Mouse (Mus musculus): ENCODE results near the gene Mettl21a. TPM values are rescaled to one million over a fixed set of nuclear protein-coding genes. Genes with fewer than 3 reads are reported as not detected.
"Not testable (repeated sequence)": the region's sequence is repeated elsewhere in the genome, so short reads cannot be mapped to it uniquely, and the experiment has no call there.

The Mettl21a gene
- total and polyA plus RNA-seq, 2 experiments = 7.0 to 9.1 TPM

DNA sequence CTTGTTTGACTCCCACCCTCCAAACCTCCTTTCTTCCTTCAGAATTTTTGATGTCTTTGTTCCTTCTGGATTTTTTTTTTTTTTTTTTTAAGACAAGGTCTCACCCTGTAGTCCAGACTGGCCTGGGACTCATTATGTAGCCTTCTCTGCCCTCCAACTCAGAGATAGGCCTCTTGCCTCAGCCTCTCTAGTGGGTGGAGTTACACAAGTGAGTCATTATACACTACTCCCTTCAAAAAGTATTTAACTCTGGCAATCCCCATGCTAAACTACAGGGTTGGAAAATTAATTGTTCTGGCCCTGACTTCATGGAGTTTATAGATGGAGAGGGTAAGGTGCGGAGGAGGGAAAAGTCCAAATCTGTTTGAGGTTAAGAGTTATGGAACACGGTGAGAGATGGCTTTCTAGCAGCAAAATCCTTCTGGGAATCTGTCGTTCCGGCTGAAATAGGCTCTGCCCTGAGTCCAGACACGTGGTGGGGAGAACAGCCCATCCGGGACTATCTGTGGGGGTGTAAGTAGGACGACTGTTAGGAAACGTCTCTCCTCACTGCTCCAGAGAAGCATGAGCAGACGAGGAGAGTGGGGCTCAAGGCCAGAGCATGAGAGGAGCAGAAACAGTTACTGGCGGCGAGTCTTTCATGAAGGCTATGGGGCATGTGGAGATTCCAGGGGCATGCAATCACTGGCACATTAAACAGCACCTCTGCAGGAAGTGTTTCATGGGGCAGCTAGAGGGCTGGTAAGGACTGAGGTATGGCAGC is 32.5 kb upstream of the Mettl21a start:
- no peak overlapping the region for H3K9ac ChIP-seq (ENCODE audit: low read depth, low read length)
- no peaks in the 10 kb centered on the region for H3K36me3 ChIP-seq (ENCODE audit: control insufficient read depth, insufficient read depth, low read length)
- H3K4me3 ChIP-seq (ENCODE audit: insufficient read depth, low read depth, low read length) = no peak overlapping the region
- TF ChIP-seq POLR2A (IDR thresholded peaks at IDR 0.05; ENCODE audit: extremely low read depth, insufficient read depth, low read length) (no peak), CTCF (IDR thresholded peaks at IDR 0.05; ENCODE audit: low read depth, low read length) (no peak)
- H3K4me1 ChIP-seq (ENCODE audit: control insufficient read depth, insufficient read depth, low read length) = no peaks in the 10 kb centered on the region
- no peak for DNase-seq (ENCODE audit: extremely low read depth, low read depth, low spot score)
- H3K27ac ChIP-seq (replicated peaks; ENCODE audit: insufficient read depth, low read depth, low read length) = no peak overlapping the region
- 79% methylated on average over 11 of the region's 11 CpGs for WGBS
- H3K79me2 ChIP-seq (ENCODE audit: control insufficient read depth, insufficient read depth, low read length) = no peaks in the 10 kb centered on the region
- no peaks in the 10 kb centered on the region for H3K27me3 ChIP-seq (ENCODE audit: control insufficient read depth, insufficient read depth, low read length)

DNA sequence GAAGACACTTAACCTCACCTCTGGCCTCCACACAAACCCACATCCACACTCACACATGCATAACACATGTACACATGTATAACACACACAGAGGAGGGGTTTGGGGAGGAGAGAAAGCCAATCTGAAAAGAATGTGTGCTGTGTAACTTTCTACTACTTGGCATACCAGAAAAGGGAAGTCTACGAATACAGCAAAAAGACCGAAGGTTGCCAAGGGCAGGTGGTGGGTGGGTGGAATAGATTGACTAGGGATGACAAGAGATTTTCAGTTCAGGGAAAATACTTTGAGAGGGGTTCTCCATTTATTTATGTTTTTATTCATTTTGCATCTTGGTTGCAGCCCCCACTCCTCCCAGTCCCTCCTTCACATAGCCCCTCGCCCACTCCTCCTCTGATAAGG is 27.5 kb upstream of the Mettl21a start:
- H3K36me3 ChIP-seq (ENCODE audit: control insufficient read depth, insufficient read depth, low read length) = no peaks in the 10 kb centered on the region
- WGBS = 95% methylated on average over 3 of the region's 3 CpGs

DNA sequence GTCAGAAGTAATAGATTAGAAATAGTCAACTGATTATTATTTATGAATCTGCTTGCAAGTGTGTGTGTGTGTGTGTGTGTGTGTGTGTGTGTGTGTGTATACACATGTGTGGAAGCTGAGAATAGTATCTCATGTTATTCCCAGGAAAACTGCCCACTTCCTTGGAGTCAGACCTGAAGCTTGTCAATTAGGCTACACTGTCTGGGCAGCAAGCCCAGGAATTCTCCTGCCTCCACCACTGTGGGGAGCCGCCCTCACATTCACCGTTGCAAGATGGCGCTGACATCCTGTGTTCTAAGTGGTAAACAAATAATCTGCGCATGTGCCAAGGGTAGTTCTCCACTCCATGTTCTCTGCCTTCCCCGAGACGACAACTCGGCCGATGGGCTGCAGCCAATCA is 25.5 kb upstream of the Mettl21a start:
- WGBS = 98% methylated on average over 8 of the region's 8 CpGs
- not testable (repeated sequence) for H3K4me3 ChIP-seq (ENCODE audit: insufficient read depth, low read depth, low read length); H3K4me1 ChIP-seq (ENCODE audit: control insufficient read depth, insufficient read depth, low read length); H3K79me2 ChIP-seq (ENCODE audit: control insufficient read depth, insufficient read depth, low read length); H3K36me3 ChIP-seq (ENCODE audit: control insufficient read depth, insufficient read depth, low read length); H3K9ac ChIP-seq (ENCODE audit: low read depth, low read length); DNase-seq (ENCODE audit: extremely low read depth, low read depth, low spot score); H3K27ac ChIP-seq (replicated peaks; ENCODE audit: insufficient read depth, low read depth, low read length); H3K27me3 ChIP-seq (ENCODE audit: control insufficient read depth, insufficient read depth, low read length)

More for the DNA sequence above, 27.5 kb upstream of the Mettl21a start:
- Histone ChIP-seq H3K4me3 (ENCODE audit: insufficient read depth, low read depth, low read length) (no peak overlapping the region), H3K27ac (replicated peaks; ENCODE audit: insufficient read depth, low read depth, low read length) (no peak overlapping the region), H3K4me1 (ENCODE audit: control insufficient read depth, insufficient read depth, low read length) (no peaks in the 10 kb centered on the region), H3K9ac (ENCODE audit: low read depth, low read length) (no peak overlapping the region), H3K27me3 (ENCODE audit: control insufficient read depth, insufficient read depth, low read length) (no peaks in the 10 kb centered on the region), H3K79me2 (ENCODE audit: control insufficient read depth, insufficient read depth, low read length) (no peaks in the 10 kb centered on the region)
- TF ChIP-seq CTCF (IDR thresholded peaks at IDR 0.05; ENCODE audit: low read depth, low read length) = no peak
- TF ChIP-seq POLR2A (IDR thresholded peaks at IDR 0.05; ENCODE audit: extremely low read depth, insufficient read depth, low read length) = no peak
- DNase-seq (ENCODE audit: extremely low read depth, low read depth, low spot score) = no peak

DNA sequence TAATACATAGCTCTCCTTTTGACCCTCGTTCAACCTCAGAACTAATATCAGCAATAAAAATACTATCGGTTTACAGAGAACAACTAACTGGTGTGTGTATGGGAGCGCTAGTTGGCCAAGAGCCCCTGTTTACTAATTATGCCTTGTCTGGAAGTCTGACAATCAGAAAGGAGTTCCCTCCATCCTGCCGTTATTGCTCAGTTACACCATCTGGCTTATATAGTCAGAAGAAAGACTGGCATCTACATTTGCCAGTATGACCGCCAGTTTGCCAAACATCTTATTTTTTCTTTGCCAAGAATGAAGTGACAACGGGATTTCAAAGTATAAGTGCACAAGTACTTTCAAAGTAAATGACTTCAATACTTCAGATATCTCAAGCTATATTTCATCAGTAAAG is 24.0 kb upstream of the Mettl21a start:
- no peaks in the 10 kb centered on the region for H3K4me1 ChIP-seq (ENCODE audit: control insufficient read depth, insufficient read depth, low read length)
- no peak overlapping the region for H3K4me3 ChIP-seq (ENCODE audit: insufficient read depth, low read depth, low read length)
- no peak overlapping the region for H3K27ac ChIP-seq (replicated peaks; ENCODE audit: insufficient read depth, low read depth, low read length)
- no peaks in the 10 kb centered on the region for H3K79me2 ChIP-seq (ENCODE audit: control insufficient read depth, insufficient read depth, low read length)
- H3K9ac ChIP-seq (ENCODE audit: low read depth, low read length) = no peak overlapping the region
- DNase-seq (ENCODE audit: extremely low read depth, low read depth, low spot score) = no peak
- H3K27me3 ChIP-seq (ENCODE audit: control insufficient read depth, insufficient read depth, low read length) = no peaks in the 10 kb centered on the region
- TF ChIP-seq CTCF (IDR thresholded peaks at IDR 0.05; ENCODE audit: low read depth, low read length) (no peak), POLR2A (IDR thresholded peaks at IDR 0.05; ENCODE audit: extremely low read depth, insufficient read depth, low read length) (no peak)
- H3K36me3 ChIP-seq (ENCODE audit: control insufficient read depth, insufficient read depth, low read length) = no peaks in the 10 kb centered on the region
- 92% methylated on average over 6 of the region's 6 CpGs for WGBS

DNA sequence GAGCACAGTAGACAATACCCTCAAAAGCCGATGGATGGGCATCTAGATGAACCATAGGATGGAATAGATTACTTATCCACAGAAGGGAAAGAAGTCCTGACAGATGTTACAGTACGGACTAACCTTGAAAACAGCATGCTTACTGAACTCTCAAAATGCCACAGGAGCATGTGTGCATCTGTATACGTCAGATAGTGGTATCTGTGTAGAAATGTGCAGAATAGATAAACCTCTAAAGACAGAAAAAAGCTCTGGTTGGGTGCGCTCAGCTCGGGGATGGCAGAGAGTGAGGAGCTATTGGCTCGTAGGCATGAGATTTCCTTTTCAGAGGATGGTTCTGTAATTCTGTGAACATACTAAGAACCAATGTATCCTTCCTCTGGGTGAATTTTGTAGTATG is 22.2 kb upstream of the Mettl21a start:
- H3K79me2 ChIP-seq (ENCODE audit: control insufficient read depth, insufficient read depth, low read length) = no peaks in the 10 kb centered on the region
- WGBS = 86% methylated on average over 6 of the region's 6 CpGs
- no peaks in the 10 kb centered on the region for H3K27me3 ChIP-seq (ENCODE audit: control insufficient read depth, insufficient read depth, low read length)
- no peak overlapping the region for H3K9ac ChIP-seq (ENCODE audit: low read depth, low read length)
- H3K27ac ChIP-seq (replicated peaks; ENCODE audit: insufficient read depth, low read depth, low read length) = no peak overlapping the region
- no peak for DNase-seq (ENCODE audit: extremely low read depth, low read depth, low spot score)
- no peak overlapping the region for H3K4me3 ChIP-seq (ENCODE audit: insufficient read depth, low read depth, low read length)
- no peaks in the 10 kb centered on the region for H3K4me1 ChIP-seq (ENCODE audit: control insufficient read depth, insufficient read depth, low read length)
- TF ChIP-seq CTCF (IDR thresholded peaks at IDR 0.05; ENCODE audit: low read depth, low read length) = no peak
- TF ChIP-seq POLR2A (IDR thresholded peaks at IDR 0.05; ENCODE audit: extremely low read depth, insufficient read depth, low read length) = no peak
- no peaks in the 10 kb centered on the region for H3K36me3 ChIP-seq (ENCODE audit: control insufficient read depth, insufficient read depth, low read length)

DNA sequence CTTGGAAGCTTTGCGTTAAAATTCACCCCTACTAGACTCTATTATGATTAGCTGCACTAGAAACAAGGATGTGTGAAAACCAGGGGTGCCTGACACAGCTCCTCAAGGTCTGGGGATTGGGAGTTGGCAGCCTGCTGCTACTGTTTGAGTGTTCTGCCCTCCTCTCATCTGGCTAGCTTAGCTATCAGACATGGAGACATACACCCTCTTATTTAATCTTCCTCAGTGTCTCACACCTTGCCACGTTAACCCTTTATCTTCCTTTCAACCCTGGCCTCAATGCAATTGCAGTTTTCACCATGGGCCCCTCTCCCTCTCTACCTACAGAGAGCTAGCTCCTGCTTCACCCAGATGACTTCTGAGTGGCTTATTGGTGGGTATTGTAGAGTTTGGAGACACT is 18.6 kb upstream of the Mettl21a start:
- no peak for TF ChIP-seq POLR2A (IDR thresholded peaks at IDR 0.05; ENCODE audit: extremely low read depth, insufficient read depth, low read length)
- no peak for TF ChIP-seq CTCF (IDR thresholded peaks at IDR 0.05; ENCODE audit: low read depth, low read length)
- H3K4me3 ChIP-seq (ENCODE audit: insufficient read depth, low read depth, low read length) = no peak overlapping the region
- no peaks in the 10 kb centered on the region for H3K36me3 ChIP-seq (ENCODE audit: control insufficient read depth, insufficient read depth, low read length)
- H3K9ac ChIP-seq (ENCODE audit: low read depth, low read length) = no peak overlapping the region
- 35% methylated on average over 2 of the region's 2 CpGs for WGBS
- no peak overlapping the region for H3K27ac ChIP-seq (replicated peaks; ENCODE audit: insufficient read depth, low read depth, low read length)
- DNase-seq (ENCODE audit: extremely low read depth, low read depth, low spot score) = no peak
- no peaks in the 10 kb centered on the region for H3K4me1 ChIP-seq (ENCODE audit: control insufficient read depth, insufficient read depth, low read length)
- H3K79me2 ChIP-seq (ENCODE audit: control insufficient read depth, insufficient read depth, low read length) = no peaks in the 10 kb centered on the region
- no peaks in the 10 kb centered on the region for H3K27me3 ChIP-seq (ENCODE audit: control insufficient read depth, insufficient read depth, low read length)

Measured in liver, adult 2 months (tissue).